Mouse (Mus musculus) intestine, embryonic 15.5 days (tissue): ENCODE data around the gene Nell1. TPM values are rescaled to one million over a fixed set of nuclear protein-coding genes. Genes with fewer than 3 reads are reported as not detected.
"Not testable (repeated sequence)": the region's sequence is repeated elsewhere in the genome, so short reads cannot be mapped to it uniquely, and the experiment has no call there.

ENCODE experiments used
- ATAC-seq: fragments of 200-750 bp; cut with Nextera tagmentation; 2 replicates; pipeline ENCODE4 v1.8.0; 2017; ENCODE audit warnings: moderate TSS enrichment, moderate library complexity
- H3K27ac ChIP-seq: fragments of 300-500 bp; sonication (generic); 2 replicates; pipeline ENCODE4 v1.5.1; 2015; ENCODE audit warnings: mild to moderate bottlenecking, inconsistent platforms
- H3K27me3 ChIP-seq: fragments of 300-500 bp; sonication (generic); replicated peaks from 2 replicates; pipeline ENCODE4 v1.6.1; 2015; ENCODE audit warnings: inconsistent platforms
- H3K36me3 ChIP-seq: fragments of 300-500 bp; sonication (generic); 2 replicates; pipeline ENCODE4 v1.6.1; 2015; ENCODE audit warnings: inconsistent platforms
- H3K4me1 ChIP-seq: fragments of 300-500 bp; sonication (generic); replicated peaks from 2 replicates; pipeline ENCODE4 v1.6.1; 2015; ENCODE audit warnings: inconsistent platforms
- H3K4me2 ChIP-seq: fragments of 300-500 bp; sonication (generic); replicated peaks from 2 replicates; pipeline ENCODE4 v1.6.1; 2015; ENCODE audit warnings: mild to moderate bottlenecking, inconsistent platforms
- H3K4me3 ChIP-seq: fragments of 300-500 bp; sonication (generic); replicated peaks from 2 replicates; pipeline ENCODE4 v1.5.1; 2015; ENCODE audit warnings: inconsistent platforms
- H3K9ac ChIP-seq: fragments of 300-500 bp; sonication (generic); 2 replicates; pipeline ENCODE4 v1.6.1; 2015; ENCODE audit warnings: inconsistent platforms
- H3K9me3 ChIP-seq: fragments of 300-500 bp; sonication (generic); 2 replicates; pipeline ENCODE4 v1.6.1; 2016; ENCODE audit warnings: inconsistent platforms
- WGBS: fragments of 180-500 bp; shearing (Covaris S2); methylation state at CpG from one replicate; pipeline ENCODE4 v1.1.7; 2015; 5-methylcytosine and 5-hydroxymethylcytosine counted together
- polyA plus RNA-seq: library from polyadenylated mRNA; unstranded; fragments of >200 nt; fragmentation: Nextera tagmentation; extraction: Ambion mirVana; gene quantifications from 2 replicates; pipeline ENCODE4 v1.2.1, GENCODE M21; 2015

The Nell1 gene
- 4.0 and 4.3 TPM in 2 replicates for polyA plus RNA-seq

- peaks cover 29% of the 10 kb centered on the region for H3K27me3 ChIP-seq
- H3K4me2 ChIP-seq, result peak within 1 kb of the TSS; percentile 95
- H3K27ac ChIP-seq, result no peak within 1 kb of the TSS
- ATAC-seq, result peak; percentile 74
- H3K4me1 ChIP-seq, result peaks cover 15% of the 10 kb centered on the region; the same call in 1 of the 2 replicates
- no peaks in the 10 kb centered on the region for H3K9me3 ChIP-seq
- H3K9ac ChIP-seq, result peak within 1 kb of the TSS; percentile 40
- H3K4me3 ChIP-seq, result peak within 1 kb of the TSS; percentile 50
- under 1% methylated on average over 50 of the region's 52 CpGs for WGBS
- no peaks in the 10 kb centered on the region for H3K36me3 ChIP-seq
Observed at GRCm38 (mm10) chr7:49974841-49975440, at the start of gene Nell1. Nell1 (plus strand) TSS chr7:49974864.

GRCm38 (mm10) chr7:49928571-49928970 lies 46.1 kb upstream of the Nell1 start:
- Histone ChIP-seq H3K4me1 (no peaks in the 10 kb centered on the region), H3K27ac (no peak overlapping the region), H3K4me2 (no peak overlapping the region), H3K9me3 (no peaks in the 10 kb centered on the region), H3K36me3 (no peaks in the 10 kb centered on the region), H3K9ac (no peak overlapping the region), H3K4me3 (no peak overlapping the region), H3K27me3 (no peaks in the 10 kb centered on the region)
- peak; percentile 49; the same call in 1 of the 2 replicates for ATAC-seq
- WGBS, result 54% methylated on average over 3 of the region's 3 CpGs

GRCm38 (mm10) chr7:49929999-49930398 lies 44.7 kb upstream of the Nell1 start:
- WGBS, result 70% methylated on average over 4 of the region's 4 CpGs
- Histone ChIP-seq H3K4me2 (no peak overlapping the region), H3K4me3 (no peak overlapping the region), H3K9me3 (no peaks in the 10 kb centered on the region), H3K36me3 (no peaks in the 10 kb centered on the region), H3K27me3 (no peaks in the 10 kb centered on the region), H3K4me1 (no peaks in the 10 kb centered on the region), H3K9ac (no peak overlapping the region), H3K27ac (no peak overlapping the region)
- ATAC-seq, result no peak

- H3K4me3 ChIP-seq, H3K4me1 ChIP-seq, H3K27me3 ChIP-seq, H3K9ac ChIP-seq, H3K27ac ChIP-seq, H3K9me3 ChIP-seq, H3K4me2 ChIP-seq, H3K36me3 ChIP-seq, ATAC-seq: not testable (repeated sequence)
- WGBS, result 82% methylated on average over 14 of the region's 14 CpGs
Observed at GRCm38 (mm10) chr7:49933386-49934115, 41.1 kb upstream of the Nell1 start.

- WGBS, result 83% methylated on average over 3 of the region's 3 CpGs
- Histone ChIP-seq H3K9ac (no peak overlapping the region), H3K9me3 (no peaks in the 10 kb centered on the region), H3K4me1 (no peaks in the 10 kb centered on the region), H3K4me2 (no peak overlapping the region), H3K27me3 (no peaks in the 10 kb centered on the region), H3K36me3 (no peaks in the 10 kb centered on the region), H3K4me3 (no peak overlapping the region), H3K27ac (no peak overlapping the region)
- ATAC-seq, result no peak
Observed at GRCm38 (mm10) chr7:49936821-49937220, 37.8 kb upstream of the Nell1 start.

GRCm38 (mm10) chr7:49942023-49942422 lies 32.6 kb upstream of the Nell1 start:
- 57% methylated on average over 3 of the region's 3 CpGs for WGBS
- Histone ChIP-seq H3K27me3 (no peaks in the 10 kb centered on the region), H3K9me3 (no peaks in the 10 kb centered on the region), H3K4me3 (no peak overlapping the region), H3K27ac (no peak overlapping the region), H3K4me1 (no peaks in the 10 kb centered on the region), H3K4me2 (no peak overlapping the region), H3K9ac (no peak overlapping the region), H3K36me3 (no peaks in the 10 kb centered on the region)
- ATAC-seq, result no peak

- no peak overlapping the region for H3K4me3 ChIP-seq
- H3K9me3 ChIP-seq, result no peaks in the 10 kb centered on the region
- no peak for ATAC-seq
Observed at GRCm38 (mm10) chr7:49942490-49942889, 32.2 kb upstream of the Nell1 start.

GRCm38 (mm10) chr7:49946691-49947090 lies 28.0 kb upstream of the Nell1 start:
- Histone ChIP-seq H3K36me3 (no peaks in the 10 kb centered on the region), H3K9ac (no peak overlapping the region), H3K27ac (no peak overlapping the region), H3K4me1 (no peaks in the 10 kb centered on the region), H3K9me3 (no peaks in the 10 kb centered on the region), H3K4me2 (no peak overlapping the region), H3K27me3 (no peaks in the 10 kb centered on the region), H3K4me3 (no peak overlapping the region)
- no peak for ATAC-seq
- 87% methylated on average over 9 of the region's 9 CpGs for WGBS

More at GRCm38 (mm10) chr7:49942490-49942889, 32.2 kb upstream of the Nell1 start:
- Histone ChIP-seq H3K4me1 (no peaks in the 10 kb centered on the region), H3K4me2 (no peak overlapping the region), H3K36me3 (no peaks in the 10 kb centered on the region), H3K9ac (no peak overlapping the region), H3K27ac (no peak overlapping the region), H3K27me3 (no peaks in the 10 kb centered on the region)
- WGBS, result 61% methylated on average over 5 of the region's 5 CpGs

- Histone ChIP-seq H3K36me3 (no peaks in the 10 kb centered on the region), H3K4me1 (0 out of 2 replicates have a peak, but pooled peaks cover 4% of the 10 kb centered on the region), H3K4me2 (no peak overlapping the region), H3K4me3 (no peak overlapping the region), H3K27me3 (no peaks in the 10 kb centered on the region), H3K9me3 (no peaks in the 10 kb centered on the region), H3K27ac (no peak overlapping the region), H3K9ac (no peak overlapping the region)
- no peak for ATAC-seq
- WGBS, result 53% methylated on average over 4 of the region's 4 CpGs
Observed at GRCm38 (mm10) chr7:49953546-49954181, 21.0 kb upstream of the Nell1 start.

- Histone ChIP-seq H3K9ac (no peak overlapping the region), H3K4me3 (no peak overlapping the region), H3K4me1 (0 out of 2 replicates have a peak, but pooled peaks cover 4% of the 10 kb centered on the region), H3K27me3 (no peaks in the 10 kb centered on the region), H3K4me2 (no peak overlapping the region), H3K27ac (no peak overlapping the region), H3K36me3 (no peaks in the 10 kb centered on the region), H3K9me3 (no peaks in the 10 kb centered on the region)
- 29% methylated on average over 7 of the region's 7 CpGs for WGBS
- 0 out of 2 replicates have a peak, but pooled peaks have one; percentile 31 for ATAC-seq
Observed at GRCm38 (mm10) chr7:49954834-49955233, 19.8 kb upstream of the Nell1 start.

- 0 out of 2 replicates have a peak, but pooled peaks cover 4% of the 10 kb centered on the region for H3K4me1 ChIP-seq
- H3K27ac ChIP-seq, result no peak overlapping the region
- no peak overlapping the region for H3K4me2 ChIP-seq
- no peak overlapping the region for H3K4me3 ChIP-seq
- H3K9me3 ChIP-seq, result no peaks in the 10 kb centered on the region
- 55% methylated on average over 3 of the region's 3 CpGs for WGBS
- H3K36me3 ChIP-seq, result no peaks in the 10 kb centered on the region
- ATAC-seq, result peak; percentile 66
- H3K27me3 ChIP-seq, result no peaks in the 10 kb centered on the region
- no peak overlapping the region for H3K9ac ChIP-seq
Observed at GRCm38 (mm10) chr7:49957142-49957541, 17.5 kb upstream of the Nell1 start.

- H3K4me2 ChIP-seq, result no peak overlapping the region
- no peaks in the 10 kb centered on the region for H3K9me3 ChIP-seq
- ATAC-seq, result no peak
- no peak overlapping the region for H3K9ac ChIP-seq
- no peak overlapping the region for H3K27ac ChIP-seq
- no peaks in the 10 kb centered on the region for H3K4me1 ChIP-seq
- H3K27me3 ChIP-seq, result no peaks in the 10 kb centered on the region
- no peak overlapping the region for H3K4me3 ChIP-seq
- no peaks in the 10 kb centered on the region for H3K36me3 ChIP-seq
- WGBS, result 84% methylated on average over 2 of the region's 2 CpGs
Observed at GRCm38 (mm10) chr7:49963764-49964163, 10.9 kb upstream of the Nell1 start.
